Mouse (Mus musculus) lung, embryonic 14.5 days (tissue): ENCODE measurements at regions not wholly inside any gene's neighbourhood (a gene's known extent, or its start where the extent isn't known, plus 50 kb on each side); places are given as distances from the start of the nearest gene placed in this dataset.

Experiments used
- ATAC-seq: fragments of 200-750 bp; cut with Nextera tagmentation; 2 replicates; pipeline ENCODE4 v1.8.0; 2017; ENCODE audit warnings: mild to moderate bottlenecking, moderate TSS enrichment, moderate library complexity; ENCODE audit not compliant: insufficient read depth
- DNase-seq: peaks from one replicate; pipeline ENCODE4 v3.0.0-alpha.2; 2015
- H3K27ac ChIP-seq: fragments of 300-500 bp; sonication (generic); 2 replicates; pipeline ENCODE4 v1.5.1; 2014; ENCODE audit warnings: low read depth, mild to moderate bottlenecking, moderate library complexity
- H3K27me3 ChIP-seq: fragments of 300-500 bp; sonication (generic); 2 replicates; pipeline ENCODE4 v1.6.1; 2014; ENCODE audit warnings: low read length, control low read depth; ENCODE audit not compliant: insufficient read depth
- H3K36me3 ChIP-seq: fragments of 300-500 bp; sonication (generic); 2 replicates; pipeline ENCODE4 v1.6.1; 2014; ENCODE audit warnings: control low read depth; ENCODE audit not compliant: insufficient read depth
- H3K4me1 ChIP-seq: fragments of 300-500 bp; sonication (generic); 2 replicates; pipeline ENCODE4 v1.6.1; 2014; ENCODE audit warnings: antibody characterized with exemption, control low read depth; ENCODE audit not compliant: insufficient read depth
- H3K4me2 ChIP-seq: fragments of 300-500 bp; sonication (generic); 2 replicates; pipeline ENCODE4 v1.6.1; 2014; ENCODE audit warnings: mild to moderate bottlenecking
- H3K4me3 ChIP-seq: fragments of 300-500 bp; sonication (generic); 2 replicates; pipeline ENCODE4 v1.5.1; 2014; ENCODE audit warnings: low read depth, low read length
- H3K9ac ChIP-seq: fragments of 300-500 bp; sonication (generic); 2 replicates; pipeline ENCODE4 v1.6.1; 2014
- H3K9me3 ChIP-seq: fragments of 300-500 bp; sonication (generic); 2 replicates; pipeline ENCODE4 v1.6.1; 2016; ENCODE audit warnings: low read depth, low read length, control low read depth
- CTCF ChIP-seq: IDR thresholded peaks from 2 replicates; pipeline ENCODE4 v1.5.1; 2016; ENCODE audit warnings: antibody characterized with exemption, low read depth
- WGBS: fragments of 180-500 bp; shearing (Covaris S2); extraction: QIAGEN DNeasy Blood & Tissue Kit; methylation state at CpG from one replicate; pipeline ENCODE4 v1.1.7; 2014; 5-methylcytosine and 5-hydroxymethylcytosine counted together

DNA sequence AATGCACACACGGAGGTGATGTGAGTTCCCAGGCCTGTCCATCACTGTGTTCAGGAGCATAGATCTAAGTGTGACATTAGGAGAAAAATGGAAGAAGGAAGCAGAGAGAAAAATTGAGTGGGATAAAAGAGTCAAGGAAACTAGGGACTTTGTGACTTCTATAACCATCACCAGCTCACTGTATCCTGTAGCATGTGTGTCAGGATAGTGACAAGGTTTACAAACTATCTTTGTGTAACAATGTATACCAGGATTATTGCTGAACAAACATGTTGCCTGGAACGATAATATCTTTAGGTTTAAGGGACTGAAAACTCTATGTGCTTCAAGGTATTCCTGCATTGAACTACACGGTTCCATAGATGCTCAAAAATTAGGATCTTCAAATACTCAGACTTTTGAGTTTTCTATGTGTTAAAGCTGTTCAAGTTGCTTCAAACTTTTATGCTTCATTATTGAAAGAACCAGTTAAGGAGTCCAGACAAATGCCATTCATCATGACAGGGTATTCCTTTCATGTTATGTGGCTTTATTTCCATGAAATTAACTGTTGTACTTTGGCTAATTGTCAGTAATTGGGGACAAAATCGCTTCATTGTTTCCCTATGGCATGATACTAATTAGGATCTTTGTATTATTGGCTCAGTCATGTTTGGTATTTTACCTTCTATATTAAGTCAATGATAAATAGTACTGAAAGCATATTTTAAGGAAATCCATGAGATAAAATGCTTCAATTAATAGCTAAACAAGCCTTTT lies 200.5 kb downstream of the Gm11146 start:
- DNase-seq (no peak), ATAC-seq (no peak)
- Histone ChIP-seq H3K36me3 (no peaks in the 10 kb centered on the region), H3K27ac (no peak overlapping the region), H3K9me3 (no peaks in the 10 kb centered on the region), H3K9ac (no peak overlapping the region), H3K4me1 (0 out of 2 replicates have a peak, but pooled peaks cover 6% of the 10 kb centered on the region), H3K27me3 (no peaks in the 10 kb centered on the region), H3K4me2 (peak overlapping the region; percentile 59; the same call in 1 of the 2 replicates), H3K4me3 (no peak overlapping the region)
- WGBS: 57% methylated on average over 4 of the region's 4 CpGs
- TF ChIP-seq CTCF: no peak

DNA sequence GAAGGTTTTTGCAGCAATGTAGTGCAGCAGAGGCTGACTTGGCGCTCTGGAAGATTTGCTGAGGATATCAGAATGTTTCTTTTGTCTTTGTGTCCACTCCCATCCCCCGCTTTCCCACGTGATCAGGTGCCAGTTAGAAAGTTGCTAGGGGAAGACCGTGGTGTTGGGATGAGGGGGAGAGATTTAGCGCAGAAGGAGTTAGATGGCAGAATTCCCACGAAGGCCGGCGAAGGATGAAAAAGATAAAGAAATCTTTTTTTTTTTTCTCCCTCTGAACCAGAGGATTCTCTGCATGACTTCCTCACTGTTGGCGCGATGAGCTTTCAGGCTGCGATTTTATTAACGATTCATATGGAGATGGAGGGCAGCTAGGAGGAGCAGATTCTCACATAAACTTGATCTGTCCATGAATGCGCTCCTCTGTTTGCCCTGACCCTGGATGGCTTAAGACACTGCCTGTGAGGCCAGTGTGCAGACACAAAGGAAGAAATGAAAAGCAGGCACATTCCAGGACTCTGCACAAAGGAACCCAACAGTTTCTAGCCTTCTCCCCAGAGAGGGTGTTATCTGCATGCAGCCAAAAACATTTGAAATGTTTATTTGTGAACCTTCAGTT lies 201.5 kb downstream of the Gm11146 start:
- TF ChIP-seq CTCF: no peak
- peak overlapping the region; percentile 59 for H3K4me2 ChIP-seq
- H3K9ac ChIP-seq: peak overlapping the region; percentile 38
- DNase-seq (peak; percentile 76), ATAC-seq (peak; percentile 85)
- 2% methylated on average over 13 of the region's 13 CpGs for WGBS
- peak overlapping the region; percentile 33; the same call in 1 of the 2 replicates for H3K27ac ChIP-seq
- no peaks in the 10 kb centered on the region for H3K36me3 ChIP-seq
- H3K4me3 ChIP-seq: peak overlapping the region; percentile 24
- 0 out of 2 replicates have a peak, but pooled peaks cover 6% of the 10 kb centered on the region for H3K4me1 ChIP-seq
- no peaks in the 10 kb centered on the region for H3K27me3 ChIP-seq
- no peaks in the 10 kb centered on the region for H3K9me3 ChIP-seq

DNA sequence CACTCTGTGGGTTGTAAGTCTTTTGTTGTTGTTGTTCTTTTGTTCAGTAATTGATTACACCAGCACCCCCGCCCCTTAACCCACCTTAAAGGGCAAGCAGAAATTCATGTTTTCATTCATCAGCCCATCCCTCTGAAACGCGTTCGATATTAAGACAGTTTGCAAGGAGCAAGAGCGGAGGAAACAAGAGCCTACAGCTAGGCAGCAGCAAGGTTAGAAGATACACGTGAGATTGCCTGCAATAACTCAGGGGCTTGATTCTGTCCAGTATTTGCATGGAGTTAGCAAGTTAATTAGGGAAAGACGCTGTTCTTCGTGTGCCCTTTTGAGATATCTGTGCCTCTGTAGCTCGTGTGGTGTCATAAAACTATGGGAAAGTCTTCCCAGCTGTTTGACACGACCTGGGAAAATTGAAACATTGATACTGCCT lies 202.0 kb downstream of the Gm11146 start:
- H3K4me1 ChIP-seq: 0 out of 2 replicates have a peak, but pooled peaks cover 6% of the 10 kb centered on the region
- DNase-seq (peak; percentile 25), ATAC-seq (peak; percentile 52)
- no peaks in the 10 kb centered on the region for H3K36me3 ChIP-seq
- TF ChIP-seq CTCF: no peak
- H3K9ac ChIP-seq: peak overlapping the region; percentile 38
- peak overlapping the region; percentile 33; the same call in 1 of the 2 replicates for H3K27ac ChIP-seq
- 10% methylated on average over 10 of the region's 10 CpGs for WGBS
- H3K27me3 ChIP-seq: no peaks in the 10 kb centered on the region
- H3K4me3 ChIP-seq: peak overlapping the region; percentile 24
- H3K4me2 ChIP-seq: peak overlapping the region; percentile 59
- no peaks in the 10 kb centered on the region for H3K9me3 ChIP-seq

DNA sequence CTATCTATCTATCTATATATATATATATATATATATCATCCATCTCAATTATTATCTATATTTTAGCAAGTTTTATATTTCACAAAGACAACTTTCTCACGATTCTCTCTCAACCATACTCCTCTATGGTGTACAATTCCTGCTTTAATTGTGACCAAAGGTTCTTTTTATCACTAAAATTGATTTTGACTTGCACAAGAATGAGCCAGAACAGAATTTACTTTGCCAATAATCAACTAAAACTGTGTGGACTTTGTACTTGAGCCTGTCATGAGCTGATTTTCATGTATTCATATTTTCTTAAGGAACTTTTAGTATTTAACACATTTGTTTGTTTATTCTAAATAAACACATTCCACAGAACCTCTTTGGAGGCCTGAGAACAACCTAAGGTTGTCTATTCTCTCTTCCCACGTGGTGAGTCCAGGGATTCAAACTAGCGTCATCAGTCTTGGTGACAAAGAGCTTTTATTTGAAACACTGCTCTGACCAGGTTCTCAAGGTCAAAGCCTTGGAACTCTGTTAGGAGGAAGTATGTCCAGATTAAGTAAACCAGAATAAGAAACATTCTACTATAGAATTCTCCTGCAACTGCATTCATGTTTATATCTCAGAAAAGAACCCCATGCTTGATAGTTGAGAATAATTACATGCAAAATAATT lies 207.7 kb downstream of the Gm11146 start:
- WGBS: 49% methylated on average over 3 of the region's 3 CpGs
- no peaks in the 10 kb centered on the region for H3K27me3 ChIP-seq
- DNase-seq: no peak
- H3K27ac ChIP-seq: no peak overlapping the region
- no peak overlapping the region for H3K4me2 ChIP-seq
- no peaks in the 10 kb centered on the region for H3K4me1 ChIP-seq
- no peaks in the 10 kb centered on the region for H3K9me3 ChIP-seq
- ATAC-seq: no peak
- H3K9ac ChIP-seq: no peak overlapping the region
- TF ChIP-seq CTCF: no peak
- no peak overlapping the region for H3K4me3 ChIP-seq
- H3K36me3 ChIP-seq: no peaks in the 10 kb centered on the region

DNA sequence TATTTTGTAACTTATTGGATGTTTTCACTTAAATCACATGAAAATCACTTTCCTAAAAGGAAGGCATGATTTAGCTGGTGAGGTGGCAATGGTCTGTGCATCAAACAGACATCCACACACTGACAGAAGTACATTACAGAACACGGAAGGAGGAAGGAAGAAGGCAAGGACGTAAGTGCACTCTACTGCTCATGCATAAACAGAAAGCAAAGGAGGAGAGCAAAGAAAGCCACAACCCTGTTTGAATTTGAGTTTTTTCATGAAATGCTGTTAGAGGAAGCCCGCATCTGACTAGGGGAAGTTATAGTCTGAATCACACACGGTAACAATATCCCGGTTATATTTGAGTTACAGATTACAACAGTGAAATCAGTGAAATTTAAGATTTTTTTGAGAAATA lies 208.4 kb downstream of the Gm11146 start:
- H3K4me2 ChIP-seq: no peak overlapping the region
- WGBS: 67% methylated on average over 5 of the region's 5 CpGs
- no peak overlapping the region for H3K27ac ChIP-seq
- H3K27me3 ChIP-seq: no peaks in the 10 kb centered on the region
- H3K9ac ChIP-seq: no peak overlapping the region
- no peaks in the 10 kb centered on the region for H3K9me3 ChIP-seq
- no peaks in the 10 kb centered on the region for H3K4me1 ChIP-seq
- ATAC-seq (no peak), DNase-seq (no peak)
- no peaks in the 10 kb centered on the region for H3K36me3 ChIP-seq
- no peak overlapping the region for H3K4me3 ChIP-seq
- TF ChIP-seq CTCF: no peak

DNA sequence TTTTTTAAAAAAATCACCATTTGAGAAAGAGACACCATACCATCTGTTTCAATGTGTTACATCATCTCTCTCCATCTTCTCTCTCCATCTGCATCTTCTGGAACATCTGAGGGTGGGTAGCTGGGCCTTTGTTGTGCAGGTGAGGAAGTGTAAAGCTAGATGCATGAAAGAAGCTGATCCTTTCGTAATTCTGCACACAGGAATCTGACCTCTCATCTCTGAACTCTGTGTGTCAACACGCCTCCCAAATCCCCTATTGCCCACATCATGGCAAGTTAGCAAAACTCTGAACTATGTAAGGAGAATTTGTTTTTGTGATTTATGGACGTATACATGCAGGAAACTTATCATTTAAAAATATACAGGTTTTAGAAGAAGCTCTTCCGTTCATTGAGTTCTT lies 209.7 kb downstream of the Gm11146 start:
- Histone ChIP-seq H3K4me1 (no peaks in the 10 kb centered on the region), H3K27ac (no peak overlapping the region), H3K4me2 (no peak overlapping the region), H3K9me3 (no peaks in the 10 kb centered on the region), H3K27me3 (no peaks in the 10 kb centered on the region), H3K9ac (no peak overlapping the region), H3K36me3 (no peaks in the 10 kb centered on the region), H3K4me3 (no peak overlapping the region)
- ATAC-seq (no peak), DNase-seq (no peak)
- WGBS: 57% methylated on average over 4 of the region's 4 CpGs
- TF ChIP-seq CTCF: no peak
